Mouse (Mus musculus): ENCODE results near the gene Retreg1. TPM values are rescaled to one million over a fixed set of nuclear protein-coding genes. Genes with fewer than 3 reads are reported as not detected.

The Retreg1 gene
- total RNA-seq, 2 experiments from 2014 or later = 128 to 214 TPM

GRCm38 (mm10) chr15:25822656-25823055 is 20.3 kb upstream of the Retreg1 start:
- intact Hi-C loops (cut with DNase I) = no loop called here
- no peak for DNase-seq

GRCm38 (mm10) chr15:25826531-25826961 is 16.4 kb upstream of the Retreg1 start:
- no peak for DNase-seq
- intact Hi-C loops (cut with DNase I) = no loop called here

GRCm38 (mm10) chr15:25828464-25828863 is 14.5 kb upstream of the Retreg1 start:
- DNase-seq = no peak
- intact Hi-C loops (cut with DNase I) = no loop called here

- intact Hi-C loops (cut with DNase I) = no loop called here
- no peak for DNase-seq
Measured at GRCm38 (mm10) chr15:25830426-25830825, 12.6 kb upstream of the Retreg1 start.

- intact Hi-C loops (cut with DNase I) = no loop called here
- DNase-seq = no peak
Measured at GRCm38 (mm10) chr15:25834282-25834681, 8.7 kb upstream of the Retreg1 start.

GRCm38 (mm10) chr15:25834920-25835674 is 7.9 kb upstream of the Retreg1 start:
- DNase-seq = no peak
- intact Hi-C loops (cut with DNase I) = no loop called here

- DNase-seq = no peak
- intact Hi-C loops (cut with DNase I) = no loop called here
Measured at GRCm38 (mm10) chr15:25842462-25843085, 406 bp upstream of the Retreg1 start.

GRCm38 (mm10) chr15:25844013-25844570 is 1.1 kb downstream of the Retreg1 start:
- intact Hi-C loops (cut with DNase I) = no loop called here
- no peak for DNase-seq

- no peak for DNase-seq
Measured at GRCm38 (mm10) chr15:25844771-25845170, 1.8 kb downstream of the Retreg1 start.

GRCm38 (mm10) chr15:25847576-25848168 is 4.7 kb downstream of the Retreg1 start:
- DNase-seq = no peak
- intact Hi-C loops (cut with DNase I) = no loop called here

More at GRCm38 (mm10) chr15:25844771-25845170, 1.8 kb downstream of the Retreg1 start:
- intact Hi-C loops (cut with DNase I) = no loop called here

- intact Hi-C loops (cut with DNase I) = no loop called here
- no peak for DNase-seq
Measured at GRCm38 (mm10) chr15:25850552-25850951, 7.6 kb downstream of the Retreg1 start.

- no peak for DNase-seq
- intact Hi-C loops (cut with DNase I) = no loop called here
Measured at GRCm38 (mm10) chr15:25854270-25854904, 11.4 kb downstream of the Retreg1 start.

- intact Hi-C loops (cut with DNase I) = no loop called here
- no peak for DNase-seq
Measured at GRCm38 (mm10) chr15:25858611-25859058, 15.7 kb downstream of the Retreg1 start.

GRCm38 (mm10) chr15:25859469-25859868 is 16.5 kb downstream of the Retreg1 start:
- intact Hi-C loops (cut with DNase I) = no loop called here
- no peak for DNase-seq

- DNase-seq = no peak
- intact Hi-C loops (cut with DNase I) = no loop called here
Measured at GRCm38 (mm10) chr15:25861900-25862299, 18.9 kb downstream of the Retreg1 start.

- intact Hi-C loops (cut with DNase I) = no loop called here
- no peak for DNase-seq
Measured at GRCm38 (mm10) chr15:25865605-25866004, 22.6 kb downstream of the Retreg1 start.

- DNase-seq = no peak
- intact Hi-C loops (cut with DNase I) = no loop called here
Measured at GRCm38 (mm10) chr15:25866106-25866505, 23.1 kb downstream of the Retreg1 start.

- DNase-seq = no peak
- intact Hi-C loops (cut with DNase I) = no loop called here
Measured at GRCm38 (mm10) chr15:25869129-25869528, 26.1 kb downstream of the Retreg1 start.

GRCm38 (mm10) chr15:25871470-25871869 is 28.5 kb downstream of the Retreg1 start:
- intact Hi-C loops (cut with DNase I) = no loop called here
- DNase-seq = no peak

- intact Hi-C loops (cut with DNase I) = no loop called here
- DNase-seq = no peak
Measured at GRCm38 (mm10) chr15:25872118-25872517, 29.1 kb downstream of the Retreg1 start.

GRCm38 (mm10) chr15:25872657-25873056 is 29.7 kb downstream of the Retreg1 start:
- intact Hi-C loops (cut with DNase I) = no loop called here

More at GRCm38 (mm10) chr15:25872657-25873056, 29.7 kb downstream of the Retreg1 start:
- no peak for DNase-seq
